ENCODE assay signal across 11 mouse cellular contexts in genomic region chr10:61065287-61066005, GRCm38 (mm10). TPM values are rescaled to one million over a fixed set of nuclear protein-coding genes. Genes with fewer than 3 reads are reported as not detected.
DNase-seq lines count a peak whose midpoint lies in the region; ATAC-seq lines count a peak whose summit lies in the region.
"Had no signal": no experiment of that assay in that cellular context is flagged by ENCODE, and none has a peak within 500 bp of the region (broad histone marks: within the 10 kb centered on the region; RNA-seq: fewer than 3 reads in every experiment).

No protein-coding gene starts in this region.

- DNase-seq in heart, postnatal 36 days, result no peak
- DNase-seq in neural tube, embryonic 10.5 days (ENCODE audit: extremely low spot score, low spot score), result no peak
- peak; percentile 49 for DNase-seq in embryo, embryonic 11 days
- DNase-seq in lung, postnatal 4 days, result peak; percentile 35 to 55
- no peak for DNase-seq in adrenal gland, adult 18-20 months (ENCODE audit: low spot score in 2 of 2)
- no peak for DNase-seq in thymus, postnatal 25 days

- peaks cover 18 to 29% of the 10 kb centered on the region in 2 experiments for H3K4me1 ChIP-seq in heart, embryonic 14.5 days (ENCODE audit: control insufficient read depth in 2 of 2, insufficient read depth in 2 of 2, low read length in 2 of 2)
- peaks cover 30% of the 10 kb centered on the region for H3K4me1 ChIP-seq in neural tube, embryonic 13.5 days (replicated peaks)

- H3K4me3 ChIP-seq in heart, embryonic 14.5 days (ENCODE audit: control insufficient read depth in 1 of 2, insufficient read depth in 1 of 2, low read depth in 1 of 2, low read length in 2 of 2), result no peak overlapping the region
- H3K4me3 ChIP-seq in neural tube, embryonic 13.5 days, result no peak overlapping the region
- H3K4me3 ChIP-seq: liver, embryonic 15.5 days; neural tube, embryonic 15.5 days had no signal

- no peak for ATAC-seq in heart, embryonic 14.5 days (ENCODE audit: insufficient number of reproducible peaks, insufficient read depth, low FRiP score, low read depth)
- no peak for ATAC-seq in neural tube, embryonic 13.5 days (ENCODE audit: low read depth)

- no peak overlapping the region for H3K9ac ChIP-seq in heart, embryonic 14.5 days (ENCODE audit: low read length)
- H3K9ac ChIP-seq in neural tube, embryonic 13.5 days, result 0 out of 2 replicates have a peak overlapping the region, but pooled peaks have one; percentile 26
- H3K9ac ChIP-seq: liver, embryonic 15.5 days; neural tube, embryonic 15.5 days had no signal

- no peaks in the 10 kb centered on the region for H3K9me3 ChIP-seq in heart, embryonic 14.5 days (ENCODE audit: control insufficient read depth, low read length)
- H3K9me3 ChIP-seq in neural tube, embryonic 13.5 days, result no peaks in the 10 kb centered on the region
- H3K9me3 ChIP-seq: liver, embryonic 15.5 days; neural tube, embryonic 15.5 days had no signal

- H3K27ac ChIP-seq in heart, embryonic 14.5 days (replicated peaks in 1 of 2; ENCODE audit: control insufficient read depth in 1 of 2, insufficient read depth in 1 of 2, low read depth in 2 of 2, low read length in 2 of 2), result peak overlapping the region in 1 of 2 experiments; percentile 48; a peak in 1 of 4 replicates
- H3K27ac ChIP-seq in neural tube, embryonic 13.5 days (replicated peaks), result no peak overlapping the region
- H3K27ac ChIP-seq: kidney, postnatal 0 days; liver, embryonic 15.5 days; neural tube, embryonic 15.5 days had no signal

- intact Hi-C loops in heart, postnatal 36 days (cut with DNase I), result loop anchor here (10.0 kb wide), 1 partner anchor 651 kb away; no protein-coding TSS in a partner anchor

- H3K27me3 ChIP-seq in heart, embryonic 14.5 days (ENCODE audit: control insufficient read depth, insufficient read depth, low read length), result no peaks in the 10 kb centered on the region
- H3K27me3 ChIP-seq in neural tube, embryonic 13.5 days, result no peaks in the 10 kb centered on the region
- H3K27me3 ChIP-seq: neural tube, embryonic 15.5 days had no signal

- no peaks in the 10 kb centered on the region for H3K36me3 ChIP-seq in heart, embryonic 14.5 days (ENCODE audit: control insufficient read depth, insufficient read depth, low read length)
- H3K36me3 ChIP-seq in neural tube, embryonic 13.5 days, result no peaks in the 10 kb centered on the region
- H3K36me3 ChIP-seq: liver, embryonic 15.5 days; neural tube, embryonic 15.5 days had no signal

- WGBS in heart, embryonic 14.5 days, result 38% methylated on average over 13 of the region's 13 CpGs
- 49% methylated on average over 13 of the region's 13 CpGs for WGBS in neural tube, embryonic 13.5 days

- H3K4me2 ChIP-seq in heart, embryonic 14.5 days (ENCODE audit: low read length), result peak overlapping the region; percentile 36; the same call in 1 of the 2 replicates
- no peak overlapping the region for H3K4me2 ChIP-seq in neural tube, embryonic 13.5 days
- H3K4me2 ChIP-seq: neural tube, embryonic 15.5 days had no signal

RNA-seq across cellular contexts. Expression of gene Pcbd1, which starts 23.7 kb away (rescaled TPM):
- polyA plus RNA-seq in heart, embryonic 14.5 days (2014; fragmentation: Nextera tagmentation; extraction: Ambion mirVana), result 84.7 and 95.5 TPM in 2 replicates
- under 1 TPM; 0.39 to 0.95 TPM for total RNA-seq in heart, postnatal 36 days (2021)
- polyA plus RNA-seq in neural tube, embryonic 13.5 days (2015; fragmentation: Nextera tagmentation; extraction: Ambion mirVana), result 29.3 and 38.7 TPM in 2 replicates
- 10 to 100 TPM; 17.1 to 23.6 TPM for total RNA-seq in adrenal gland, adult 18-20 months (2021)

Comparison
In these comparisons a context has a peak if more than half of its experiments do, and no peak if none do; other contexts are left out.
1. DNase-seq: peak in embryo, embryonic 11 days (single experiment) and lung, postnatal 4 days (2 of 2); none in heart, postnatal 36 days (0 of 2), neural tube, embryonic 10.5 days (single experiment), adrenal gland, adult 18-20 months (0 of 2) and thymus, postnatal 25 days (single experiment).
2. RNA of gene Pcbd1, which starts 23.7 kb away (total RNA-seq): 17.1 to 23.6 TPM in adrenal gland, adult 18-20 months; 0.39 to 0.95 TPM in heart, postnatal 36 days; every median in the first group is over 4 times any median in the second.